Mouse (Mus musculus) thymus, adult 18-20 months (tissue): ENCODE measurements at regions not wholly inside any gene's neighbourhood (a gene's known extent, or its start where the extent isn't known, plus 50 kb on each side); places are given as distances from the start of the nearest gene placed in this dataset.

Source experiments
- DNase-seq, 2 experiments: peaks; one replicate each; pipeline ENCODE4 v3.0.0; 2022; ENCODE audit warnings: mixed read lengths in 2 of 2

DNA sequence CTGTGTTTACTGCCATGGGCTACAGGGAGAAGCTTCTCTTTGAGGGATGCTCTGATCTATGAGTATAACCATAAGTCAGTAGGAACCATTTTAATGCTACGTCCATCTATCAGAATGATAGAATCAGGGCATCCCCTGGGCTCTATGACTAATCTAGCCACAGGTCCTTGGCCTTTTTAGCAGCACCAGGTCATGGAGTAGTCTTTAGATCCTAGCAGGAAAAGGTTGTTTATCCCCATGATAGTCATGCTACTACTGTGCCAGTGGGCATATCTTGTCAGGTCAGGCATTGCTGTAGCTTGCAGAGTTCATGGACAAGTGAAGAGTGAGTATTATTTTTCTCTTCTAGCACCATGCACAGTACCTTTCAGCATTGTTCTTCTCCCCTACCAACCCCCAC is 226.2 kb upstream of the Id2 start:
- no peak for DNase-seq

DNA sequence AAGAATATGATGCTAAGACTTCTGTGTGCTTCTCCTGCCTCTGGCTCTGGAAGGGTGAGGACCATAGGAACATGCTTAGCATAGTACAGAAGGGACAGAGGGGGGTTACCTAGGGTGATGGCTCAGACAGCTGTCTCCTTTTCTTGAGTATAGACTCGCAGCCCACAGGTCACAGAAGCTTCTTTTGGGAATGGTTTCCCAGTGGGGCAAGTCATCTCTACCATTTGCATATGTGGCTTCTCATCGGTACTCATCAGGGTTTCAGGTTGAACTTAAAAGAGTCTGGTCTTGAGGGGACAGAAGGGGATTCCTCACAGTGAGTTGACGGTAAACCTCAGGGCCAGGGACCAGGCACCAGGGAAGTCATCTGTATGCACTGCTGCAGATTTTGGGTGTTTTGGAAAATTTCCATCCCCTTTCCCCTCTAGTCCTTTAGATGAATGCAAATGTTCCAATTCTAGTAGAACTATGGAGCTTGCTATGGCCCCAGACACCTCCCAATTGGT is 223.4 kb upstream of the Id2 start:
- DNase-seq, result no peak

DNA sequence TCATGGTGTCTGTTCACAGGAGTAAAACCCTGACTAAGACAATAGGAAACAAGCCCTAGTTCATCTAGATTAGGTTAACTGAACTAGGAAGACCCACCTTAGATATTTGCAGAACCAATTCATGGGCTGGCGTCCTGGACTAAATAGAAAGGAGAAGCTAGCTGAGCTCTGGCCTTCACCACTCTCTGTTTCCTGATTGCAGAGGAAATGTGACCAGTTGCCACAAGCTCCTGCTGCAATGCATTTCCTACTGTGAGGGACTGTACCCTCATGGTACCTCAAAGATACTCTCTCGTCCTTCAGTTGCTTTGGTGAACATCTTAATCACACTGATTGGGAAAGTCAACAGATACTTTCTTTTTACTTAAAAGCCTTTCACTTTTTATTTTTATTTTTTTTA is 222.9 kb upstream of the Id2 start:
- no peak for DNase-seq

DNA sequence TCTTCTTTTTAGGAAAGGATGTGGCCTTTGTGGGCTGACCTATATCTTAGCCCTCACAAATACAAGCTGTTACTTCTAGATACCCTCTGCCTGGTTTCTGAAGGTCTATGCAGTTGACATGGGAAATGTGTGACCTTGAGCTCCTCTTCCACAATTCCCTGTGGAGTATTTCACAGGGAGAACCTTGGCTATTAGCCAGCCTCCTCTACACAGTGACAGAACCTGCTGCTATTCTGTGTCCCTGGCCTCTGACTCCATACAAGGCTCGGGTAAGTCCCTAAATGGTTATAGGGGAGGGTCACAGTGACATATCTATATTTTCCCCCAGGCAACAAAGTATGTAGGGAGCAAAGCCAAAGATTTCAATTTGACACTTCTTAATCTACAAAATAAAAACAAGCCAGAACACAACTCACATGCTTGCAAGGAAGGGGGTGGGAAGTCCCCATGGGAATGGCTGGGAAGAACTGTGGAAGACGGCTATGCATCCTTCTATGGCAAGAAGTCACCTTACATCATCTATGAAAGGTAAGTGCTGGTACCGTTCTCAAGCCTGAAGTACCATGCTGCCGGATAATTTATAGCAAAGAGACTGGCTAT is 221.2 kb upstream of the Id2 start:
- DNase-seq, result no peak

DNA sequence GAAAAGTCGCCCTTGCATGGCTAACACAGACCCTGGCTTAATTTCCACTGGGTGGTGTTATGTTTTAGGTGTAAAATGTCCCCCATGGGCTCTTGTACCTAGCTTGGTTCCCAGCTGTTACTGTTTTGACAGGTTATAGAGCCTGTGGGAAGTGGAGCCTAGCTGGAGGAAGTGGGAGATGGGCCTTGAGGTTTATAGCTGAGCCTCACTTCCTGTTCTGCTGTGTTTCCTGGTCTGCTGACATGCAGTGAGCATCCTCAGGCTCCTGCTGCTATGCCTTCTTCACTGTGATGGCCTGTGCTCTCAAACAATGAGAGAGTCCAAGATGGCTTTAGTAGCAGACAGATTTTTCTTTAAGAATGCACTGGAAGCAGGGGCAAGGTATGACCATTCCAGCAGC is 219.0 kb upstream of the Id2 start:
- DNase-seq, result peak in 1 of 2 experiments; percentile 28

DNA sequence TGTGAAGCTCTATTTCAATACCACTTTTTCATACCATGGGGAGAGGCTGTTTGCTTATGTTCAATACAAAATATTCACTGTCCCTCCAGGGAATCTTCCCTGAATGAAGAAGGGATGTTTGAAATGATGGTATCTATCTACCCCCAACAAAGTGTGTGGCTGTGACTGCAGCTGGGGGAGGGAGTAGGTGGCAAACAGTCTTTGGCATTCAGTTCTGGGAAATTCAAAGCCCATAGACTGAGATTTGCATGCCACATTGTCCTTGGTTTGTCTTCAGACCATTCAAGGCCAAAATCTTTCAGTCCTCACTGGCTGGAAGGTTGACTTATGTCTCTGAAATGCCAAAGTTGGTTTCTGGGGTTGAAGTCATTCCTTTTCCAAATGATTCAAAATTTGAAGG is 216.3 kb upstream of the Id2 start:
- DNase-seq, result no peak

DNA sequence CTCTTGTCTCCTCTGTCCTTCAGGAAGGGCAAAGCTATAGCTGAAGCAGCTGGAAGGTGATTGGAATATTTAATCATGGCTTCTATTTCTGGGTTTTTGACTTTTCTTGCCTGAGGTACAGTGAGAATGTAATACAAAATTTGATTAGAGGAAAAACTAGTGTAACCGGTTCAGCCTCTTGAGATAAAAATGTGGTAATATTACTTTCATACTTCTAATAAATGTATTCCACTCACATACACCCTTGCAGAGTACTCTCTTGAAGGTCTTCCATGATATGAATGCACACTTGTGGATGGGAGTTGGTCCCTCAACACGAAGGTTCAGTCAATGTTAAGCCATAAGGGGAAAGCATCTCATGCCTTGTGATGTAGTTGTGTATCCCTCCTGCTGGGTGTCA is 215.4 kb upstream of the Id2 start:
- DNase-seq, result no peak

DNA sequence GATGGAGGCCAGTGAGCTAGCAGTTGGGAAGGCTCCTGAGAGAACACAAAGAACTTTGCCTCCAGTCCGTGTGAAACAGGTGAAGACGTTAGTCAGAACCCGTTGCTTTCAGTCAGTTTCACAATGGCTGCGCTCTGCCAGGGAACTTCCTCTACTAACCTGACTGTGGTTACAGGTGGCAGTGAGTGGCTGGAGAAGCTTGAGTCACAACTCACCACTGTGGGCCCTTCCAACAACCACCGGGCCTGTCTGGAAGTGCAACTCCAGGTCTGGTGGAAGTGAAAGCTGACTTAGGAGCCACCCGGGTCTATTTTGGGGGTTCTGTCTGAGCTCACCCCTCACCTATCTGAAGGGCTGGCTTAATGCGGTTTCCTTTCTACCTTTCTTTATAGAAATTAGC is 214.8 kb upstream of the Id2 start:
- DNase-seq, result peak; percentile 15 to 38

DNA sequence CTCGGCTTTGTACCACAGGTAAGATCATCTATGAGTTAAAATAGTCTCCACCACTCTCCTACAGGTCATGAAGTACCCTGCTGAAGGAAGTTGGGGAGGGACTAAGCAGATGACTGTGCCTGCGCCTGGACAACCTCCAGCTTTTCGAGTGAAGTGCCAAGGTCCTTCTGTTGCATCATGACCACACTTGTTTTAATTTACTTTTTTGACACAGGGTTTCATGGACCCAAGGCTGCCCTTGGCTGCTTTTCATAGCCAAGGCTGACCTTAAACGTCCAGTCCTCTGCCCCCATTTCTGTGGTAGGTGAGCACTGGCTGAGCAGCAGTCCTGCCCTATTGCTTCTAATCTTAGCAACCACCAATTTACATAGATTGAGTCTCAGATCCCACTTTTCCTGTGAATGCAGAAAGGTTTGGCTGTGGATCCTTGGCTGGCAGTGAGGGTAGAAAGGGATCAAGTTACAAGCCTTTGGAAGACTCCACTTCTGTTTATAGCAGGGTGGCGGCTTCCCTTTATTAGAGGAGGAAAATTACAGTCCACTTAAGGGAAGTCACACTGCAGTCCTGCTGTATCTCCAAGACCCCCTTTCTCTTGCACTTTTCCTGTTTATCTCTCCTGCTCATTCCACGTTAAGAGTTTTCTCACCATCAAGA is 213.5 kb upstream of the Id2 start:
- no peak for DNase-seq

DNA sequence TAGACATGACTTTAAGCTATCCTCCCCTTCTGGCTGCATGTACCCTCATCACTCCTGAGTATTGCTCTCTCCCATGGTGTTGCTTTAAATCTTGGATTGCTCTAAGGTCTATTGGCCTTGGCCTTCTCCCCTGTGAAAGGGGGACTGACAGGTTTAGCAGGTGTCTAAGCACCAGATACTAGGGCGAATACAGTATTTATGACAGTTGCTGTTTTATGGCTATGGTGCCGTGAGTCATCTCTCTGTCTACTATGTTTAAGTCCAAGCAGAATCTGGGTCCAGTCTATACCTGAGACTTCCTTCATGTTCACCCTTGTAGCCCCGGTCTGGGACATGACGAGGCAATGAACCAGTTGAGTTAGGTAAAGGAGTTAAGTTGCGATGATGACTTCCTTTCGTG is 212.3 kb upstream of the Id2 start:
- DNase-seq, result no peak

DNA sequence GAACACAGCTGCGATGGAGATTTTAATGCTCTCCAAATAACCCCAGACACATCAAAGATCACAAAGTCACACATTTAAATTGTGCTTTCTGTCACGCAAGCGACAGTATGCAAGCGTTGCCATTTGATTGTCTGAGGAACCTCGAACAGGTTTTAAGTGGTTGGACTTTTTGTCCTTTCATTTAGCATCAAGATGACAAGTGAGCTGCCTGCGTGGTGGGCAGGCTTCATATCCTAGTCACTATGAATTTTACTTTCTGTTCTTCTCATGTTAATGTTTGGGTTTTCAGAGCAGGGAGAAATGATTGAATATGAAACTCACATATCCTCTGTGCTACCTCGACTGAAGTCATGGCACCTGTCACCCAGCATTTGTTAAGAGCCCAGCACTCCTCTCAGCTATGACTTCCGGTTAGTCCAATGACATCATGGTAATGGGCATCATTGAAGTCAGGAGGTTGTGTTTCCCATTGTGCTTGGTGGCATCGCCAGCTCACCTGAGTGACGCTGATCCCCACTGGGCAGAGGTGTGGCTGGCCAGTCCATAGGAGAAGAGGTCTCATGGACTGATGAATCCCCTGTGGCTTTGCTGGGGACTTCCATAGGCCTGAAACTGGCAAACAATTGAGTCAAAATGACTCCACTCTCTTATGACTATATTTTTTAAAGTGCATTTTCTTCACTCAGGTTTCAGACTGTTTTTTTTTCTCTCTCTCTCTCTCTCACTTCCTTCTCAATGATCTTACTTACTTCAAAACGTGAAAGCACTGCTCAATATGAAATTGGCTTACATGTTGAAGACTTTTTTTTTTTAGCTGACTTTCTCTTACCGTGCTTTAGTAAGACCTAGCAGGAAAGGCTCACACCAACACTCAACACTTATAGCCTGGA is 209.1 kb upstream of the Id2 start:
- DNase-seq, result no peak

DNA sequence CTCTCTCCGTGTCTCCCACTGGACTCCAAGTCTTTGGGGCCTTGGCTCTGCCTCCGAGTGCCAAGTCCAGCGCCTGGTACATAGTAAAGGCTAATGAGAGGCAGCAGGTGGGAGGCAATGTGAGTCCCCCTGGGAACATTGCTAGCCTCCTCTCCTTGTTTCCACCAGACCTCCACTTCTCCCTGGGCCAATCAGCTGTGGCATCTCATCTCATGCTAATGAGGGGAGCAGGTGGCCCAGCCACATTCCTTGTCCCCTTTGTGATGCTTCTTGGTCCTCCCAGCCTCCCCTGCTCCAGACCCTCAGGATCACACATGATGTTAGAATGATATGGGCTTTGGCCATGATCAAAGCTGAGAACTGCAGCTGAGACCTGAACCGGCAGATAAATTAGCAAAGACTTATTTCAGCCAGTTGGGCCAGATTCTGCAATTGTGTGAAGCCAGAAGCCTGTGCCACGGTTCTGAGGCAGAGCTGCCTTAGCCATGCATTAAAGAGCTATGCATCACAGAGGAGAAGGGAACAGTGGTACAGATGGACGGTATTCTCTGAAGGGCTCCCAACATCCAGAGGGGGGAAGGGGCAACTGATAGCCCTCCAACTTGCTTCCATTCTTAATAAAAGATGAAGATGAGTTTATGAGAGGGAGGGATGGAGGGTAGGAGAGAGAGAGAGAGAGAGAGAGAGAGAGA is 208.0 kb upstream of the Id2 start:
- no peak for DNase-seq

DNA sequence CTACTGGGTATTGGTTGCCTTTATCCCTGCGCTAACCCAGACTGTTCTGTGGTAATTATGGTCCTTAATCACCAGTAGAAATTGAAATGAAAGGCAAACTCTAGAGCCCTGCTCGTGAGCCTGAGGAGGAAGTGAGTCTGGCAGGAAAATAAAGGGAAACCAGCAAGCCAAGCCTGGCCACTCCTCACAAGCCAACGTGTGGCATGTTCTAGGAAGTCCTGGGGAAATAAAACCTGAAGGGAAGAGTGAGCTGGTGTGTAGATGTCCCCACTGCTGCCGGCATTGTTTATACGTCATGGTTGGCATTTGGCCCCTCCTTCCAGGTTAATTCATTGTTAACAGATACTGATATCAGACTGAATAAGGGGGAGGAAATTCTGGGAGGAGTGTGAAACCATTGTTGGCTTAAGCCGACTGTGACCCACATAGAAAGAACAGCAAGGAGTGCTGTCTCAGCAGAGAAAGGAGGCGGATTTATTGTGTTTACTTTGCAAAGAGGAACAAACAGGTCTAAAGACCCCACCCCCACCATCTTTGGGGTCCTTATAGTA is 206.6 kb upstream of the Id2 start:
- DNase-seq, result no peak

DNA sequence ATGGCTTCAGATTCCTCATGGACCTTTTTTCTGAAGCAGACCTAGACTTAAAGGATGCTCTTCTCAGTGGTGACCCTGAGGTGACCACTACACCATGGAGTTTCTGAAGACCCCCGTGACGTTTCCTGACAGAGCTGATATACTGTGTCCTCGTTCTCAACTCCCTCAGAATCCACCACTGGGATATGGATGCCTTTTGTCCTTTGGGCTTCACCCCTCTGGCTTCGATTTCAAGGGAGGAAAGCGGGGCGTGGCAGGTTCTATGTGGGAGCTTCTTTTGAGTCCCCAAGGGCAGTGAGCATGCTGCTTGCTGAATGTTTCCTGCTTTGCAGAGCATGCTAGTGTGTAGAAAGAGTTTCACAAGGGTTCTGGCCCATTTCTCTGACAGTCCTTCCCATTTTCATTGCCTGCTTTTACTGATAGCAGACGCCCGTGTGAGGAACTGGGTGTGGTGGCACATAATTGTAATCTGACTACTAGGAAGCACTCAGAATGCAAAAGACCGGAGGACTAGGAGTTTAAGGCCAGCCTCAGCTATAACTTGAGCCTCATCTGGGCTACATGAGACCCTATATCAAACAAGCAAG is 204.0 kb upstream of the Id2 start:
- no peak for DNase-seq

DNA sequence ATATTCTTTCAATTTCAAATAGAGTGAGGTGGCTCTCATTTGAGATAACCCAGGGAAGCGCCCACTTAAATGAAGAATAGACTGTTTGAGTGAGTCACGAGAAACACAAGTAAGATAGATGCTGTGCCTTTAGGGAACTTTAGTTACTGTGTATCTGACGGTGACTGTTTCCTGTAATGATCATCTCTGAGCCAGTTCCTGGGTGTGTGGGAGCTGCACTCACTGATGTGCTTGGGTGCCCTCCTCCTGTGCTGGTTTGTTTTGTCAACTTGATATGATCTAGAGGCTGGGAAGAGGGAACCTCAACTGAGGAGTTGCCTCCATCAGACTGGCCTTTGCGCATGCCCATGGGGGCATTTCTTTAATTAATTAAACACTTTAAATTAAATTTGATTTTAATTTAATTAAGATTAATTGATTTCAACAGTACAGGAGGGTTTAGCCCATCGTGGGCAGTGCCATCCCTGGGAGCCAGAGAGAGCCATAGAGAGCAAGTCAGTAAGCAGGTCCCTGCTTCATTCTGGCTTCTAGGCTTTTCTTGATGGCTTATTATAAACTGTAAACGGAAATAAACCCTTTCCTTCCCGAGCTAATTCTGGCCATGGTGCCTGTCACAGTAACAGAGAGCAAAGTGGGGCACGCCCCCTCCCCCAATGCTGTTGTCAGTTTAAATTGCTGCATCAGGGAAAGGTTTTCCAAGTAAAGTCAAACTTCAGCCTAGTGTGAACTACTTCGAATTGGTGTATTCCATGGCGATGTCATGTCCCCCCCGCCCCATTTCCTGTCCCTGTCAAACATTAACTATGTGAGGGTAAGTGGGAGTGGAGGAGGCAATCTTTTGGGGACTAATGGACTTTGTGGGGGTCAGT is 202.9 kb upstream of the Id2 start:
- DNase-seq, result no peak

DNA sequence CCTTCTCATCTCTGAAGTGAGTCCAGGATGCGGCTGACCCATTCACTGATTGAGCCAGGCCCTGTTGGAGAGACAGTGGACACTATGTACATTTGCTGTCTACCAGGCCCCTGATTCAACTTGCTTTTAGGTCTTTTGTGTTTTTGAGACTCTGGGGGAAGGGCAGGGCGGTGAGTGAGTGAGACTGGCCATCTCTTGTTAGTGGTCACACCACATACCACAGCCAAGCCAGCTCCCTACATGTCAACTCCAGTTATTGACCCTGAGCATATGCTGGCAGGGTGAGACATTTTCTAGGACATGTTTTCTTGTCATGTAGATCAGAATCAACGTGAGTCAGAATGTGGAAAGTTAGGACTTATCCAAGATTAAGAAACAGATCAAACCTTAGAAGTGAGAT is 201.8 kb upstream of the Id2 start:
- DNase-seq, result no peak

DNA sequence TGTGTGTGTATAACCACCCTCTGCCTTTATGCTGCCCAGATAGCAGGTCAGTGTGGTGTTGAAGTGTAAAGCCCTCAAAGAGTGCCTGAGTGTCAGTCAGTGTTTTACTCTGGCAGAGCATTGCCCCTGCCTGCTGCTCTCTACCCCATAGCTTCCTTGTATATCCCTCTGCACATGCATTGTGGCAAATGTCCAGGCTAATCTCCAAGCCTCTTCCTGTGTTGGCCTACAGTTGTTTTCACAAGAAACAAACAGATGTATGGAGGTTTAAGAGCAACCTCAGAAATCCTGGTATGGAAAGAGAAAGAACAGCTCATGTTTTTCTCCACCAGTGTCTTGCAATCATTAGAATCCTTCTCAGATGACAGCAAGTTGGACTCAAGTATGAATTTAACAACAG is 201.0 kb upstream of the Id2 start:
- DNase-seq, result no peak

DNA sequence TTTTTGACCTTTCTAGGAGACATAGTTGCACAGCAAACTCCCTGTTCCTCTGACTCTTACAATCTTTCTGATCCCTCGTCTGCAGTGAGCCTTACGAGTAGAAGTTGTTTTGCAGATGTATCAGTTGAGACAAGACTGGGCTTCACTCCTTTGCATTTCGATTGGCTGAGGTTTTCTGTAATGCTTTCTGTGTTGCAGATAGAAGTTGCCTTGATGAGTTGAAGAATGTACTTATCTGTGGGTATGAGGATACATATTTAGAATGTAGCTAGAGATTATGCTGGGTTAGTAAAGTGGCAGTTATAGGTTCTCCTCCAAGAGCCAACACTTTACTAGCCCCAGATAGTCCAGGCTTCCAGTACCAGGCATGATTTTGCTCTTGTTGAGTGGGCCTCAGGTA is 199.7 kb upstream of the Id2 start:
- DNase-seq, result no peak

DNA sequence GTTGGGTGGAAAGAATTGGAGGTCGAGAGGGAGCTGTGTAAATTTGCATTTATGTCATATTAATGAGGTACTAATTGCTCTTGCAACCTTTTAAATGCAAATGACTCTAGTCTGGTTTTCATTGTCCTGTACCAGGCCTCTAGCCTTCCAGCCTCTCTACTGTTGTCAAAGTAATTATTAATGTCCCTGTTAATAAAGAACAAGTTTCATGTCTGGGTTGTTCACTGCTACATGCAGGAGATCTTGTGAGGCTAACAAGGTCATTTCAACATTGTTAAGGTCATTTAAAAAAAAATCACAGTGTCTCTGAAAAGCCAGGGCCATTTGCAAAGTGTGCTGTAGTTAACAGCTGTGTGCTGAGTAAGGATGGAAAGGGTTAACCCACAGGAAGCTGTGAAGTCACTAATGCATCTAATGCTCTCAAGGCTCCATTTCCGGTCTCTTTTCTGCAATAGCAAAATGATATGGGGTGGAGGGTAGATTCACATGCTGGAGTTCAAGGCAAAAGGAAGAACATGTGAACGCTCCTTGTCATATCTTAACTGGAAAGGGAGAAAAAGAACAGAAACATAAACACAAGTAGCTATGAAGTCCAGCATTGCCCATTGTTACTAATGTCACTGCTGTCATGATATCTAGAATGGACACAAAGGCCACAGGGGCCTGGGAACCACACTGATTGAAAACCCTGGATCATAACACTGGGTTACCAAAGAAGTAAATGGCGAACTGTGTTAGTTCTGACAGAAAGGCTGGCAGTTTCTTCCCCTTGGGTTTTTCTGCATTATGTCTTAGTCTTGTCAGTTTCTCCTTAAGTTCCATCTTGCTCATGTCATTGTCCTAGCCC is 197.5 kb upstream of the Id2 start:
- no peak for DNase-seq

DNA sequence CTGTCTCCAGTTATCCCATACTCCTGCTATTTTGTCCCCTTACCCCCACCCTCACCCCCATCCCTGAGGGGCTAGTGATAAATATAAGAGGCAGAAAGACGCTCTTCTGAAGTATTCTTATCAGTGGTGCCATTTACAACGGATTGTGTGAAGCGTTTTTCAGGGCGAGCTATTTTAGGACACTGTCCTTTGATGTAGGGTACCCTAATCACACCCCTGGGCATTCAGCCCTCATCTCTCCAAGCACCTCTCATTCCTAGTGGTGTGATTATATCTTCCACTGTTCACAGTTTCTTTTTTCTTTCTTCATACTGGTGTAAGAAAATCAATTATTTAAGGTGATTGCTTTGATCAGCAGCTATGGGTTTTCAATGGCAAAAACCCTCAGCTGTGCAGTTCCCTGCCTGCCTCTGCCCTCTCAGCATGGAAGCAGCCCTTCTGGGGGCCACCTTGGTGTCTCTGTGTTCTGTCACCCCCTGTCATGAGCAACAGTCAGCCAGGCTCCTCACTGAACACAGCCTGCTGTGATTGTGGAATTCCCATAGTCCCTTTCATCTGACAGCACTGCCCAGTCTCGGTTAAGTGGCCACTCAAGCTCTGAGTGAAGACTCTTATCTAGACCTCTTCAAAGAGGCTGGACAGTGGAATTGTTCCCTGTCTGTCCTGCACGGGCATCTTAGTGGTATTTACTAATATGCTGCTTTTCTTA is 196.7 kb upstream of the Id2 start:
- no peak for DNase-seq
